Mouse (Mus musculus) left cerebral cortex, adult 2 months (tissue): Measurements from ENCODE around the gene Hs3st6. TPM values are rescaled to one million over a fixed set of nuclear protein-coding genes. Genes with fewer than 3 reads are reported as not detected.

Experiments used
- DNase-seq, 2 experiments: peaks; one replicate each; pipeline ENCODE4 v3.0.0; 2021 to 2022; ENCODE audit warnings: low spot score in 2 of 2, mixed read lengths in 1 of 2; ENCODE audit errors: extremely low spot score in 1 of 2
- H3K27ac ChIP-seq: fragments of 200-600 bp; 2 replicates; pipeline ENCODE4 v1.8.1; 2022
- H3K4me3 ChIP-seq: fragments of 200-600 bp; 2 replicates; pipeline ENCODE4 v1.8.1; 2022
- CTCF ChIP-seq: fragments of 200-600 bp; IDR thresholded peaks from 2 replicates; pipeline ENCODE4 v1.8.1; 2022; ENCODE audit warnings: antibody characterized with exemption, mild to moderate bottlenecking, moderate library complexity
- intact Hi-C: fragments of 180-260 bp; cut with DNase I; formaldehyde crosslinking; loops from one replicate; pipeline ENCODE4 v1.15.1; 2025
- total RNA-seq, 2 experiments: library from RNA; stranded (reverse); gene quantifications; 2 replicates each; pipeline ENCODE4 v1.2.3; 2021

The Hs3st6 gene
- total RNA-seq, 2 experiments from 2014 or later = 0.28 to 0.29 TPM

- Histone ChIP-seq H3K4me3 (no peak overlapping the region), H3K27ac (no peak overlapping the region)
- TF ChIP-seq CTCF = peak; percentile 32
- intact Hi-C loops = no loop called here
- no peak for DNase-seq
These were observed 18.3 kb upstream of the Hs3st6 start for GRCm38 (mm10) chr17:24734513-24734912.

GRCm38 (mm10) chr17:24735446-24735845 lies 17.3 kb upstream of the Hs3st6 start:
- H3K4me3 ChIP-seq = no peak overlapping the region
- intact Hi-C loops = no loop called here
- no peak overlapping the region for H3K27ac ChIP-seq
- no peak for TF ChIP-seq CTCF
- no peak for DNase-seq

GRCm38 (mm10) chr17:24736330-24737051 lies 16.3 kb upstream of the Hs3st6 start, which contains the start of gene Msrb1:
Gene Msrb1 (plus strand): TSS chr17:24736642.
- Histone ChIP-seq H3K4me3 (peak within 1 kb of the TSS; percentile 66), H3K27ac (peak within 1 kb of the TSS; percentile 80)
- DNase-seq = peak; percentile 86 to 91
- no peak for TF ChIP-seq CTCF
- intact Hi-C loops = no loop called here

- no peak; the same call in 1 of the 2 replicates for TF ChIP-seq CTCF
- no peak overlapping the region for H3K27ac ChIP-seq
- peak overlapping the region; percentile 66 for H3K4me3 ChIP-seq
- DNase-seq = no peak
- intact Hi-C loops = no loop called here
These were observed 15.5 kb upstream of the Hs3st6 start for GRCm38 (mm10) chr17:24737135-24737810.

DNA sequence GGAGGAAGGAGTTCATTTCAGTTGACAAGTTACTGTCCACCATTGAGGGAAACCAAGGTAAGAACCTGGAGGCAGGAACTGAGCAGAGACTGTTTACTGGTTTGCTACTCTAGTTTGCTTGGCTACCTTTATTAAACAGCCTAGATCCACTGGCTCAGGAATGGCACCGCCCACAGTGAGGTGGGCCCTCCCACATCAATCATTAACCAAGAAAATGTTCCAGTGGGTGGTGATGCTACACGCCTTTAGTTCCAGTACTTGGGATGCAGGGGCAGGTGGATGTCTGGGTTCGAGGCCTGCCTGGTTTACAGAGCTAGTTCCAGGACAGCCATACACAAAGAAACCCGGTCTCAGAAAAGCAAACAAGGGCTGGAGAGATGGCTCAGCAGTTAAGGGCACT lies 14.6 kb upstream of the Hs3st6 start:
- no peak overlapping the region for H3K4me3 ChIP-seq
- TF ChIP-seq CTCF = no peak
- DNase-seq = no peak
- no peak overlapping the region for H3K27ac ChIP-seq
- intact Hi-C loops = no loop called here

DNA sequence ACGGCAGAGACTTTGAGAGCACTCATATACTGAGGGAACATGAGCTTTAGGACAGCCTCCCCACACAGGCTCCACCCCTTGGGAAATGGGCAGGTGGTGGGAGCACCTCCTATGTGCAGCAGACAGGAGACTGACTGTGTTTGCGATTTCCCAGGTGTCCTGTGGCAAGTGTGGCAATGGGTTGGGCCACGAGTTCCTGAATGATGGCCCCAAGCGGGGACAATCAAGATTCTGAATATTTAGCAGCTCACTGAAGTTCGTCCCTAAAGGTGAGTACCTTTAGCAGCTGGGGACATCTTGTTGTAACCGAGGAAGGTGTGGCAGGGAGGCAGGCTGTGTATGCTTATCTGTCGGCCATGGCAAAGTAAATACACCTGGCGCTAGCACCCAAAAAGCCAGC lies 12.9 kb upstream of the Hs3st6 start:
- Histone ChIP-seq H3K27ac (no peak overlapping the region), H3K4me3 (no peak overlapping the region)
- no peak for DNase-seq
- TF ChIP-seq CTCF = no peak
- intact Hi-C loops = no loop called here

GRCm38 (mm10) chr17:24742307-24742706 lies 10.5 kb upstream of the Hs3st6 start:
- Histone ChIP-seq H3K4me3 (no peak overlapping the region), H3K27ac (no peak overlapping the region)
- TF ChIP-seq CTCF = no peak
- no peak for DNase-seq
- intact Hi-C loops = no loop called here

DNA sequence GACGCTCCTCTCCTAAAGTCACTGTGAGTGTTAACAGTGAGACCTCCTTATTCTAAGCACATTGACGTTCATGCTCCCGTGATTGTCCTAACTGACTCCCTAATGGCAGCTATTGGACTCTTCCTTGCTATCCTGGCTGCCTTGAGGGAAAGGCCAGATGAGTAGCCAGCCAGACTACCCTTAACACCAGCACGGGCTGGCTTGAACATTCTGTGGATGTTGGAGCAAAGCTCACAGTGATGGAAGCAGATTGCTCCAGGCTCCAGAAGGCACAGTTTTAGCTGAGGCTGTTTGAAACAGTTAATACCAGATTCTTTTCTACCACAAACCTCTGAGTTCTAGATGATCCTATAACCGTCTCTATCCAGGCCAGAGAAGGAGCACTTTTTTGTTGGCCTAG lies 8.9 kb upstream of the Hs3st6 start:
- Histone ChIP-seq H3K4me3 (no peak overlapping the region), H3K27ac (no peak overlapping the region)
- no peak for DNase-seq
- TF ChIP-seq CTCF = no peak
- intact Hi-C loops = no loop called here

GRCm38 (mm10) chr17:24744381-24744780 lies 8.4 kb upstream of the Hs3st6 start:
- Histone ChIP-seq H3K27ac (no peak overlapping the region), H3K4me3 (no peak overlapping the region)
- intact Hi-C loops = no loop called here
- DNase-seq = no peak
- TF ChIP-seq CTCF = no peak

GRCm38 (mm10) chr17:24745526-24746497 lies 7.0 kb upstream of the Hs3st6 start:
- TF ChIP-seq CTCF = peak; percentile 94
- Histone ChIP-seq H3K4me3 (no peak overlapping the region), H3K27ac (no peak overlapping the region)
- peak; percentile 80 to 84 for DNase-seq
- intact Hi-C loops = loop anchor here (1.0 to 5.0 kb wide), 2 partner anchors 72 to 136 kb away; no protein-coding TSS in a partner anchor

DNA sequence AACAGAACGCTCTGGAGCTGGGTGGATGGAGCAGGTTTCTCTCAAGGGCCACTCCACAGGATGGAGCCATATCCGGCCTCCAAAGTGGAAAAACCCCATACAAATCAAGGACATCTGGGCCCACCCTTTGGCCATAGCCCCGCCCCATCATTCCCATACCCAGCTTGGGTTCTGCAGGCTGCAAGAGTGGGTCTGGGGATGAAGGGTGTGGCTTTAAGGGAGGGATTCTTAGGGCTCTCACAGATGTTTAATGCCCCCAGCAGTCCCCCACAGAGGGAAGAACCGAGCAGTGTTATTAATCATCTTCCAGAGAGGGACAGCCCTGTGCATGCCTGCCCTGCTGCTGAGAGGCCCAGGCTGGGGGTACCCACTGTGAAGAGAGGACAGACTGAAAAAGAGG lies 5.8 kb upstream of the Hs3st6 start:
- TF ChIP-seq CTCF = no peak
- no peak for DNase-seq
- intact Hi-C loops = loop anchor here (5.0 kb wide), 1 partner anchor 135 kb away; no protein-coding TSS in a partner anchor
- H3K4me3 ChIP-seq = no peak overlapping the region
- no peak overlapping the region for H3K27ac ChIP-seq
